Mouse (Mus musculus) kidney, postnatal 0 days (tissue): Measurements from ENCODE around the gene Polr2m. TPM values are rescaled to one million over a fixed set of nuclear protein-coding genes. Genes with fewer than 3 reads are reported as not detected.

Source experiments
- ATAC-seq: fragments of 200-750 bp; cut with Nextera tagmentation; replicated peaks from 2 replicates; pipeline ENCODE4 v1.8.0; 2017; ENCODE audit warnings: low read depth, moderate number of reproducible peaks, moderate TSS enrichment, moderate library complexity; ENCODE audit not compliant: low FRiP score
- DNase-seq: peaks from one replicate; pipeline ENCODE4 v3.0.0-alpha.2; 2016; ENCODE audit warnings: low spot score
- H3K27ac ChIP-seq: fragments of 300-500 bp; sonication (generic); 2 replicates; pipeline ENCODE4 v1.5.1; 2014; ENCODE audit warnings: mild to moderate bottlenecking
- H3K27me3 ChIP-seq: fragments of 300-500 bp; sonication (generic); 2 replicates; pipeline ENCODE4 v1.6.1; 2014; ENCODE audit warnings: low read length, mixed read lengths; ENCODE audit not compliant: insufficient read depth
- H3K36me3 ChIP-seq: fragments of 300-500 bp; sonication (generic); 2 replicates; pipeline ENCODE4 v1.6.1; 2014; ENCODE audit warnings: low read length, mixed read lengths; ENCODE audit not compliant: insufficient read depth
- H3K4me1 ChIP-seq: fragments of 300-500 bp; sonication (generic); replicated peaks from 2 replicates; pipeline ENCODE4 v1.6.1; 2014; ENCODE audit warnings: antibody characterized with exemption, low read length, mixed read lengths; ENCODE audit not compliant: insufficient read depth
- H3K4me2 ChIP-seq: fragments of 300-500 bp; sonication (generic); 2 replicates; pipeline ENCODE4 v1.6.1; 2014; ENCODE audit warnings: mild to moderate bottlenecking, low read length, moderate library complexity, mixed read lengths
- H3K4me3 ChIP-seq: fragments of 300-500 bp; sonication (generic); replicated peaks from 2 replicates; pipeline ENCODE4 v1.5.1; 2014; ENCODE audit warnings: low read depth, low read length
- H3K9ac ChIP-seq: fragments of 300-500 bp; sonication (generic); 2 replicates; pipeline ENCODE4 v1.6.1; 2014; ENCODE audit warnings: low read depth, low read length
- H3K9me3 ChIP-seq: fragments of 300-500 bp; sonication (generic); replicated peaks from 2 replicates; pipeline ENCODE4 v1.6.1; 2016; ENCODE audit warnings: low read length, inconsistent platforms, mixed read lengths
- CTCF ChIP-seq: IDR thresholded peaks from 2 replicates; pipeline ENCODE4 v1.5.1; 2016; ENCODE audit warnings: antibody characterized with exemption, low read depth, mild to moderate bottlenecking, moderate library complexity
- WGBS: fragments of 180-500 bp; shearing (Covaris S2); extraction: QIAGEN DNeasy Blood & Tissue Kit; methylation state at CpG from one replicate; pipeline ENCODE4 v1.1.7; 2014; 5-methylcytosine and 5-hydroxymethylcytosine counted together
- polyA plus RNA-seq: library from polyadenylated mRNA; unstranded; fragments of >200 nt; fragmentation: Nextera tagmentation; extraction: Ambion mirVana; gene quantifications from 2 replicates; pipeline ENCODE4 v1.2.1, GENCODE M21; 2015

The Polr2m gene
- polyA plus RNA-seq, 1 experiment from 2014 or later: 324 TPM

DNA sequence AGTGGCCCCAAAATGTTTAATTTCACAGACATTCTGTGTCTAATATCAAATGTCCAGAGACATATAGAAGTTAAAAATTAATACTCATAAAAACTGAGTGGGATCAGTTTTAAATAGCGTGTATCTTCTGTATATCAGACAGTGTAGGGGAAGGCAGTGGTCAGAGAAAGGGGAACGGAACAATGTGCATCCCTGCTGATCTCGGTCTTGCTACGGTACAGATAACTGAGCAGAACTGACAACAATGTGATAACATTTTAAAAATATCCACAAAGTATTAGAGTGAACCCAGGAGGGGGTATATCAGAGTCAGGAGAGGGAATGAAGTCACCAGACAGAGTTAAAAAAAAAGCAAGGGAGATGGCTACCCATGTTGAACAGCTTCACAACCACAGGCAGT lies 31.8 kb upstream of the Polr2m start:
- no peak overlapping the region for H3K4me2 ChIP-seq
- WGBS: 90% methylated on average over 4 of the region's 4 CpGs
- 0 out of 2 replicates have a peak, but pooled peaks cover 2% of the 10 kb centered on the region for H3K4me1 ChIP-seq
- no peaks in the 10 kb centered on the region for H3K9me3 ChIP-seq
- no peak for TF ChIP-seq CTCF
- H3K4me3 ChIP-seq: no peak overlapping the region
- DNase-seq (no peak), ATAC-seq (no peak)
- H3K27ac ChIP-seq: no peak overlapping the region
- H3K36me3 ChIP-seq: no peaks in the 10 kb centered on the region
- H3K9ac ChIP-seq: no peak overlapping the region
- H3K27me3 ChIP-seq: no peaks in the 10 kb centered on the region

GRCm38 (mm10) chr9:71515862-71516261 lies 30.1 kb upstream of the Polr2m start:
- DNase-seq (no peak), ATAC-seq (no peak)
- WGBS: 89% methylated on average over 4 of the region's 4 CpGs
- Histone ChIP-seq H3K9ac (no peak overlapping the region), H3K27ac (no peak overlapping the region), H3K9me3 (no peaks in the 10 kb centered on the region), H3K27me3 (no peaks in the 10 kb centered on the region), H3K4me2 (no peak overlapping the region), H3K4me1 (0 out of 2 replicates have a peak, but pooled peaks cover 3% of the 10 kb centered on the region), H3K36me3 (no peaks in the 10 kb centered on the region), H3K4me3 (no peak overlapping the region)
- TF ChIP-seq CTCF: peak; percentile 31; the same call in 1 of the 2 replicates

- H3K4me2 ChIP-seq: no peak overlapping the region
- no peaks in the 10 kb centered on the region for H3K27me3 ChIP-seq
- 0 out of 2 replicates have a peak, but pooled peaks cover 3% of the 10 kb centered on the region for H3K4me1 ChIP-seq
- TF ChIP-seq CTCF: no peak
- H3K9me3 ChIP-seq: no peaks in the 10 kb centered on the region
- DNase-seq (no peak), ATAC-seq (no peak)
- H3K36me3 ChIP-seq: no peaks in the 10 kb centered on the region
- 52% methylated on average over 4 of the region's 4 CpGs for WGBS
- no peak overlapping the region for H3K27ac ChIP-seq
- H3K4me3 ChIP-seq: no peak overlapping the region
- H3K9ac ChIP-seq: no peak overlapping the region
Measured at GRCm38 (mm10) chr9:71513566-71513965, 27.8 kb upstream of the Polr2m start.

- no peak for TF ChIP-seq CTCF
- Histone ChIP-seq H3K36me3 (no peaks in the 10 kb centered on the region), H3K27ac (no peak overlapping the region), H3K27me3 (no peaks in the 10 kb centered on the region), H3K9ac (no peak overlapping the region), H3K4me3 (no peak overlapping the region), H3K4me1 (0 out of 2 replicates have a peak, but pooled peaks cover 3% of the 10 kb centered on the region), H3K9me3 (no peaks in the 10 kb centered on the region), H3K4me2 (no peak overlapping the region)
- ATAC-seq (no peak), DNase-seq (no peak)
- WGBS: 46% methylated on average over 10 of the region's 10 CpGs
Measured at GRCm38 (mm10) chr9:71512899-71513298, 27.2 kb upstream of the Polr2m start.

DNA sequence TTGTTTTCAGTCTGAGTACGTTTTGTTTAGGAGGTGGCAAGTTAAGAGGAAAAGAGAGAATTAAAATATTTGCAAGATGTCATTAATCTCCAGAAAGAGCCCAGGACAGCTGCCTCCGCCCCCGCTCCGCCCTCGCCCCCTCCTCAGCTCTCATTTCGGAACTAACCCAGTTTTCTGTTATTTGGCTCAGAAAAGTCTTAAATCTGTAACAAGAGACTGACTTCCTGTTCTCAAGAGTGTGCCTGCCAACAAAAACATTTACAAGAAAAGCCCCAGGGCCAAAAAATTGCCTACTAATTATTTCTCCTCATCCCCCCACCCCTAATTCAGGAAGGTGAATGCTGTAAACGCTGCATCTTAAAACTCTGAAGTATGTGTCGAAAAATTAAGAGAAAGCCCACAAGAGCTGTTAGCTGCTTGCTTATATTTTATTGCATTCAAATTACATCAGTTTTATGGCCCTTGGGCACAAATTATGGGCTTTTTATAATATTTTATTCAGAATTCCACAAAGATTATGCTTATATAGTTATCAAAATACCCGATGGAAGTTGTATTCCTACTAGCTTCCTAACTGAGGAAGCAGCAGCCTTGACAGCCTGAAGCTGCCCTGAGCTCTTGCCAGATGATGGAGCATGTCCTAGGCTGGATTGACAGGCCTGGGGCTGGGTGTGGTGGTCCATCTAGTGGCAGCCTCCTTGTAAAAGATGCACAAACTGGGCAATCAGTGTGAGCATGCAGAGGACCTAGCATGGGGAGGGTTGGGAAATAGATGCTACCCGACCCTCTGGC lies 12.9 kb upstream of the Polr2m start:
- Histone ChIP-seq H3K9me3 (no peaks in the 10 kb centered on the region), H3K27me3 (no peaks in the 10 kb centered on the region)

GRCm38 (mm10) chr9:71496637-71497036 lies 10.9 kb upstream of the Polr2m start:
- no peak overlapping the region for H3K9ac ChIP-seq
- WGBS: 37% methylated on average over 2 of the region's 2 CpGs
- no peak overlapping the region for H3K4me2 ChIP-seq
- H3K4me3 ChIP-seq: no peak overlapping the region
- TF ChIP-seq CTCF: no peak; the same call in 1 of the 2 replicates
- H3K9me3 ChIP-seq: no peaks in the 10 kb centered on the region
- H3K36me3 ChIP-seq: no peaks in the 10 kb centered on the region
- ATAC-seq: peak; percentile 63; the same call in 1 of the 2 replicates
- peaks cover 14% of the 10 kb centered on the region for H3K4me1 ChIP-seq
- H3K27ac ChIP-seq: no peak overlapping the region
- DNase-seq: no peak
- H3K27me3 ChIP-seq: no peaks in the 10 kb centered on the region

More for the DNA sequence above, 12.9 kb upstream of the Polr2m start:
- no peaks in the 10 kb centered on the region; the same call in 1 of the 2 replicates for H3K4me1 ChIP-seq
- ATAC-seq (no peak), DNase-seq (peak; percentile 93)
- WGBS: 15% methylated on average over 10 of the region's 10 CpGs
- H3K9ac ChIP-seq: no peak overlapping the region
- H3K4me3 ChIP-seq: no peak overlapping the region
- no peak overlapping the region for H3K4me2 ChIP-seq
- no peak; the same call in 1 of the 2 replicates for TF ChIP-seq CTCF
- H3K36me3 ChIP-seq: no peaks in the 10 kb centered on the region
- peak overlapping the region; percentile 15; the same call in 1 of the 2 replicates for H3K27ac ChIP-seq
